Mouse (Mus musculus) liver, embryonic 11.5 days (tissue): ENCODE results near the gene Endov. TPM values are rescaled to one million over a fixed set of nuclear protein-coding genes. Genes with fewer than 3 reads are reported as not detected.

Source experiments
- polyA plus RNA-seq: library from polyadenylated mRNA; unstranded; fragments of >200 nt; fragmentation: Nextera tagmentation; extraction: Ambion mirVana; gene quantifications from 2 replicates; pipeline ENCODE4 v1.2.1, GENCODE M21; 2014

Endov gene
- polyA plus RNA-seq, 1 experiment from 2014 or later = 13.2 TPM

Other genes with a start within 250 kb of the Endov start
- 40.5 and 42.5 TPM in 2 replicates for gene Gaa, start 223.5 kb upstream of the Endov start, polyA plus RNA-seq
- gene Eif4a3, start 191.3 kb upstream of the Endov start, polyA plus RNA-seq = 403 and 404 TPM in 2 replicates
- 0.32 and 0.37 TPM in 2 replicates for gene Card14, start 183.6 kb upstream of the Endov start, polyA plus RNA-seq
- gene Sgsh, start 135.8 kb upstream of the Endov start, polyA plus RNA-seq = 4.4 and 5.8 TPM in 2 replicates
- gene Slc26a11, start 135.8 kb upstream of the Endov start, polyA plus RNA-seq = 4.3 and 5.1 TPM in 2 replicates
- gene Rnf213, start 98.2 kb upstream of the Endov start, polyA plus RNA-seq = 7.6 and 8.0 TPM in 2 replicates
- 0.23 and 0.34 TPM in 2 replicates for gene Nptx1, start 56.4 kb downstream of the Endov start, polyA plus RNA-seq
- gene Rptor, start 111.6 kb downstream of the Endov start, polyA plus RNA-seq = 11.8 and 13.2 TPM in 2 replicates